Mouse (Mus musculus) neural tube, embryonic 14.5 days (tissue): ENCODE measurements around the gene Agtpbp1. TPM values are rescaled to one million over a fixed set of nuclear protein-coding genes. Genes with fewer than 3 reads are reported as not detected.

Experiments
- ATAC-seq: fragments of 200-750 bp; cut with Nextera tagmentation; 2 replicates; pipeline ENCODE4 v1.8.0; 2017; ENCODE audit warnings: low read depth, mild to moderate bottlenecking, moderate TSS enrichment, moderate library complexity
- H3K27ac ChIP-seq: fragments of 300-500 bp; sonication (generic); 2 replicates; pipeline ENCODE4 v1.5.1; 2014; ENCODE audit warnings: low read depth, mild to moderate bottlenecking, control low read depth, low read length, moderate library complexity, mixed read lengths
- H3K27me3 ChIP-seq: fragments of 300-500 bp; sonication (generic); 2 replicates; pipeline ENCODE4 v1.6.1; 2014; ENCODE audit warnings: low read length; ENCODE audit not compliant: control insufficient read depth, insufficient read depth
- H3K36me3 ChIP-seq: fragments of 300-500 bp; sonication (generic); 2 replicates; pipeline ENCODE4 v1.6.1; 2014; ENCODE audit warnings: low read length, mixed read lengths; ENCODE audit not compliant: control insufficient read depth, insufficient read depth
- H3K4me1 ChIP-seq: fragments of 300-500 bp; sonication (generic); 2 replicates; pipeline ENCODE4 v1.6.1; 2014; ENCODE audit warnings: low read length; ENCODE audit not compliant: control insufficient read depth, insufficient read depth
- H3K4me2 ChIP-seq: fragments of 300-500 bp; sonication (generic); 2 replicates; pipeline ENCODE4 v1.6.1; 2014; ENCODE audit warnings: mild to moderate bottlenecking, low read depth, low read length, control low read depth
- H3K4me3 ChIP-seq: fragments of 300-500 bp; sonication (generic); 2 replicates; pipeline ENCODE4 v1.5.1; 2014; ENCODE audit warnings: low read depth, low read length, control low read depth, mixed read lengths
- H3K9ac ChIP-seq: fragments of 300-500 bp; sonication (generic); replicated peaks from 2 replicates; pipeline ENCODE4 v1.6.1; 2014; ENCODE audit warnings: low read depth, mild to moderate bottlenecking, control low read depth, low read length, mixed read lengths
- H3K9me3 ChIP-seq: fragments of 300-500 bp; sonication (generic); 2 replicates; pipeline ENCODE4 v1.6.1; 2016; ENCODE audit warnings: low read length; ENCODE audit not compliant: control insufficient read depth
- WGBS: fragments of 180-500 bp; shearing (Covaris S2); extraction: QIAGEN DNeasy Blood & Tissue Kit; methylation state at CpG from one replicate; pipeline ENCODE4 v1.1.7; 2014; 5-methylcytosine and 5-hydroxymethylcytosine counted together
- polyA plus RNA-seq: library from polyadenylated mRNA; unstranded; fragments of >200 nt; fragmentation: Nextera tagmentation; extraction: Ambion mirVana; gene quantifications from 2 replicates; pipeline ENCODE4 v1.2.1, GENCODE M21; 2014

Gene Agtpbp1
- polyA plus RNA-seq, 1 experiment from 2014 or later: 112 TPM

GRCm38 (mm10) chr13:59534301-59534700, 50.7 kb downstream of the Agtpbp1 start:
- no peaks in the 10 kb centered on the region for H3K4me1 ChIP-seq
- H3K4me2 ChIP-seq: no peak overlapping the region
- no peak overlapping the region for H3K9ac ChIP-seq
- 79% methylated on average over 4 of the region's 4 CpGs for WGBS
- no peak overlapping the region for H3K4me3 ChIP-seq
- no peaks in the 10 kb centered on the region for H3K9me3 ChIP-seq
- ATAC-seq: no peak
- peaks cover 7% of the 10 kb centered on the region; the same call in 1 of the 2 replicates for H3K36me3 ChIP-seq
- no peaks in the 10 kb centered on the region for H3K27me3 ChIP-seq
- no peak overlapping the region for H3K27ac ChIP-seq

- no peak overlapping the region for H3K4me2 ChIP-seq
- no peaks in the 10 kb centered on the region for H3K9me3 ChIP-seq
- H3K4me1 ChIP-seq: no peaks in the 10 kb centered on the region
- H3K27ac ChIP-seq: no peak overlapping the region
- peaks cover 7% of the 10 kb centered on the region; the same call in 1 of the 2 replicates for H3K36me3 ChIP-seq
- H3K4me3 ChIP-seq: no peak overlapping the region
- WGBS: 89% methylated on average over 6 of the region's 6 CpGs
- no peak overlapping the region for H3K9ac ChIP-seq
- ATAC-seq: no peak
- H3K27me3 ChIP-seq: no peaks in the 10 kb centered on the region
Observed at GRCm38 (mm10) chr13:59533331-59533730, 51.7 kb downstream of the Agtpbp1 start.

GRCm38 (mm10) chr13:59531203-59531602, 53.8 kb downstream of the Agtpbp1 start:
- Histone ChIP-seq H3K9me3 (no peaks in the 10 kb centered on the region), H3K4me3 (no peak overlapping the region), H3K4me1 (no peaks in the 10 kb centered on the region), H3K4me2 (no peak overlapping the region), H3K9ac (no peak overlapping the region), H3K27me3 (no peaks in the 10 kb centered on the region), H3K36me3 (peaks cover 22% of the 10 kb centered on the region), H3K27ac (no peak overlapping the region)
- no peak for ATAC-seq
- WGBS: 68% methylated on average over 2 of the region's 2 CpGs

GRCm38 (mm10) chr13:59530491-59530890, 54.5 kb downstream of the Agtpbp1 start:
- Histone ChIP-seq H3K9ac (no peak overlapping the region), H3K27me3 (no peaks in the 10 kb centered on the region), H3K9me3 (no peaks in the 10 kb centered on the region), H3K27ac (no peak overlapping the region), H3K4me3 (no peak overlapping the region), H3K4me1 (no peaks in the 10 kb centered on the region), H3K4me2 (no peak overlapping the region), H3K36me3 (peaks cover 22% of the 10 kb centered on the region)
- 90% methylated on average over 8 of the region's 8 CpGs for WGBS
- ATAC-seq: no peak

GRCm38 (mm10) chr13:59521271-59522064, 63.6 kb downstream of the Agtpbp1 start:
- no peak for ATAC-seq
- H3K4me1 ChIP-seq: no peaks in the 10 kb centered on the region
- no peaks in the 10 kb centered on the region for H3K9me3 ChIP-seq
- no peak overlapping the region for H3K27ac ChIP-seq
- no peak overlapping the region for H3K4me2 ChIP-seq
- no peak overlapping the region for H3K4me3 ChIP-seq
- 0 out of 2 replicates have a peak, but pooled peaks cover 3% of the 10 kb centered on the region for H3K36me3 ChIP-seq
- WGBS: 79% methylated on average over 11 of the region's 11 CpGs
- no peaks in the 10 kb centered on the region for H3K27me3 ChIP-seq
- no peak overlapping the region for H3K9ac ChIP-seq

DNA sequence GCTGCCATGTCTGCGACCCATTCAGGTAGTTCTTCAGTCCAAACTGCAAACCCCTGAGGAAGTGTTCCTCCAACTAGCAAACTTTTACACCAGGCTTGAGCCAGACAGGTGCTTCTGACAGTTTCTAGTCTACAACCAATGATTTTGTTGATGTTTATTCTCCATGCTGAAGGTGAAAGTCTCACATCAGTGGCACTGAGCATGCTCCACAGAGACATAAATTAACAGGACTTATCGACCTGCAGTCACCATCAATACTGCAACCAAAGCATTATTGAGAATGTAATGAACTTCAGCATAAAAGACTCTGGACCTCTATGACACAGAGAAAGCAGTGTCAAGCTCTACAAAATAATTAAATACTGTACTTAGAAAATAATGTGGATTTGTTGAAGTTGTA, 64.2 kb downstream of the Agtpbp1 start:
- no peak overlapping the region for H3K9ac ChIP-seq
- no peaks in the 10 kb centered on the region for H3K9me3 ChIP-seq
- 0 out of 2 replicates have a peak, but pooled peaks cover 3% of the 10 kb centered on the region for H3K36me3 ChIP-seq
- H3K4me2 ChIP-seq: no peak overlapping the region
- ATAC-seq: no peak
- 89% methylated on average over 2 of the region's 2 CpGs for WGBS
- no peak overlapping the region for H3K27ac ChIP-seq
- H3K4me1 ChIP-seq: no peaks in the 10 kb centered on the region
- H3K4me3 ChIP-seq: no peak overlapping the region
- no peaks in the 10 kb centered on the region for H3K27me3 ChIP-seq

GRCm38 (mm10) chr13:59519479-59519878, 65.5 kb downstream of the Agtpbp1 start:
- 94% methylated on average over 6 of the region's 6 CpGs for WGBS
- H3K4me3 ChIP-seq: no peak overlapping the region
- no peak for ATAC-seq

GRCm38 (mm10) chr13:59518016-59518415, 67.0 kb downstream of the Agtpbp1 start:
- no peak overlapping the region for H3K4me3 ChIP-seq
- H3K9ac ChIP-seq: no peak overlapping the region
- H3K4me1 ChIP-seq: no peaks in the 10 kb centered on the region
- H3K36me3 ChIP-seq: 0 out of 2 replicates have a peak, but pooled peaks cover 3% of the 10 kb centered on the region
- H3K9me3 ChIP-seq: no peaks in the 10 kb centered on the region
- no peak overlapping the region for H3K4me2 ChIP-seq
- no peak overlapping the region for H3K27ac ChIP-seq
- no peaks in the 10 kb centered on the region for H3K27me3 ChIP-seq
- WGBS: 41% methylated on average over 4 of the region's 4 CpGs
- ATAC-seq: no peak

More at GRCm38 (mm10) chr13:59519479-59519878, 65.5 kb downstream of the Agtpbp1 start:
- Histone ChIP-seq H3K36me3 (no peaks in the 10 kb centered on the region), H3K27me3 (no peaks in the 10 kb centered on the region), H3K4me1 (no peaks in the 10 kb centered on the region), H3K4me2 (no peak overlapping the region), H3K27ac (no peak overlapping the region), H3K9me3 (no peaks in the 10 kb centered on the region), H3K9ac (no peak overlapping the region)

DNA sequence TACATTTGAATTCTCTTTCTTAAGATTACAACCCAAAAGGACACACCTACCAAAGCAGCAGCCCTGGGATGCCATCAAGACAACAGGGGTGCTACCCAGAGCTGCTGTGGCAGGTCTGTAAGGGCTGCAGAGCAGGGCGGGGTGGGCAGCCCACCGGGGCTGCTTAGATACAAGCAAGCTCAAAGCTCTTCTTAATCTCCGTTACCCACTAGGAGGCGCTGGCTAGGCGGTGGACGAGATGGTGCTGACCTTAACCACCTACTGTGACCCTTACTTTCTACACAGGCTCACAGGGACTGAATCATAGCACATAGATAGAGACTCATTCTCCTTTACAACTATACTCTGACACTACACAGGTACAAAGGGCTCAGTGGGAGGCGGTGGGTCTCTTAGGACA, 70.0 kb downstream of the Agtpbp1 start:
- H3K4me2 ChIP-seq: no peak overlapping the region
- ATAC-seq: no peak
- H3K9me3 ChIP-seq: no peaks in the 10 kb centered on the region
- H3K27ac ChIP-seq: no peak overlapping the region
- no peak overlapping the region for H3K4me3 ChIP-seq
- H3K27me3 ChIP-seq: no peaks in the 10 kb centered on the region
- 24% methylated on average over 7 of the region's 7 CpGs for WGBS
- no peaks in the 10 kb centered on the region for H3K4me1 ChIP-seq
- H3K36me3 ChIP-seq: peaks cover 6% of the 10 kb centered on the region; the same call in 1 of the 2 replicates
- no peak overlapping the region for H3K9ac ChIP-seq
